Comparison of ENCODE assay signal across 7 mouse cellular contexts in the genomic region with DNA sequence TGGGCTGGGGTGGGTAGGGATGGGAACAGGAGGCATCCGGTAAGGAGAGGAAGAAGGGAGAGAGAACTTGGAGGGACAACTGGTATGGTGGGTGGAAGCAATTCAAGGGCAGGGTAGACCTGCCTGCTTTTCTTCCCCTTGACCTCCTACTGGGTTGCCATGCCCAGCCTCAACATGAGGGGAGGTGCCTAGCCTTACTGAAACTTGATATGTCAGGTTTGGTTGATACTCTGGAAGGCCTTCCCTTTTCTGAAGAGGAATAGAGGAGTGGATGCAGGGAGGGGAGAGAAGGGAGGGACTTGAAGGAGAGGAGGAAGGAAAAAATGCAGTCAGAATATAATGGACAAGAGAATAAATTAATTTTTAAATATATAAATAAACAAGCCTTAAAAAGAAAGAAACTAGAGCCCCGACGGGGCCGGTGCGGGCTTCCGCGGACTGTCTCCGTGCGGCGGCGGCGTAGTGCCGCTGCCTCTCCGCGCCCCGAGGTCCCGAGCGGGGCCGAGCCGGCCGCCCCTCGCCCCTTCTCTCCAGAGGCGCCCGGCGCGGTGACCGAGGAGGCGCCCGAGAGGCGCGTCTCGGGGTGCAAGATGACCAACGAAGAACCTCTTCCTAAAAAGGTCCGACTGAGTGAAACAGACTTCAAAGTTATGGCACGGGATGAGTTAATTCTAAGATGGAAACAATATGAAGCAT.
DNase-seq lines count a peak whose midpoint lies in the region; ATAC-seq and TF ChIP-seq lines count a peak whose summit lies in the region.
"Not testable (repeated sequence)": the region's sequence is repeated elsewhere in the genome, so short reads cannot be mapped to it uniquely, and the experiment has no call there.

No protein-coding gene starts in this region.

- not testable (repeated sequence) for H3K9me3 ChIP-seq in forebrain, embryonic 11.5 days (ENCODE audit: control insufficient read depth, low read length); heart, embryonic 13.5 days; hindbrain, postnatal 0 days (ENCODE audit: low read length); limb, embryonic 13.5 days; neural tube, embryonic 14.5 days (ENCODE audit: control insufficient read depth, low read length)

- not testable (repeated sequence) for H3K36me3 ChIP-seq in forebrain, embryonic 11.5 days (ENCODE audit: control insufficient read depth, insufficient read depth, low read length); heart, embryonic 13.5 days; hindbrain, postnatal 0 days (ENCODE audit: insufficient read depth, low read length); limb, embryonic 13.5 days; neural tube, embryonic 14.5 days (ENCODE audit: control insufficient read depth, insufficient read depth, low read length)

- not testable (repeated sequence) for H3K27ac ChIP-seq in forebrain, embryonic 11.5 days (ENCODE audit: low read depth, low read length); heart, embryonic 13.5 days (replicated peaks); hindbrain, postnatal 0 days; limb, embryonic 13.5 days; neural tube, embryonic 14.5 days (ENCODE audit: low read depth, low read length)

- 4% methylated on average over 26 of the region's 35 CpGs for WGBS in forebrain, embryonic 11.5 days
- WGBS in heart, embryonic 13.5 days = 5% methylated on average over 26 of the region's 35 CpGs
- WGBS in hindbrain, postnatal 0 days = 7% methylated on average over 26 of the region's 35 CpGs
- 3% methylated on average over 27 of the region's 35 CpGs for WGBS in limb, embryonic 13.5 days
- WGBS in neural tube, embryonic 14.5 days = 5% methylated on average over 26 of the region's 35 CpGs

- not testable (repeated sequence) for H3K4me3 ChIP-seq in forebrain, embryonic 11.5 days (ENCODE audit: low read depth, low read length); neural tube, embryonic 14.5 days (ENCODE audit: low read depth, low read length)
- H3K4me3 ChIP-seq in heart, embryonic 13.5 days = peak overlapping the region; percentile 31
- 0 out of 2 replicates have a peak overlapping the region, but pooled peaks have one; percentile 10 for H3K4me3 ChIP-seq in hindbrain, postnatal 0 days (ENCODE audit: low read length)
- H3K4me3 ChIP-seq in limb, embryonic 13.5 days = peak overlapping the region; percentile 26

- H3K27me3 ChIP-seq in forebrain, embryonic 11.5 days (ENCODE audit: control insufficient read depth, insufficient read depth, low read length); hindbrain, postnatal 0 days (ENCODE audit: insufficient read depth, low read length); neural tube, embryonic 14.5 days (ENCODE audit: control insufficient read depth, insufficient read depth, low read length): not testable (repeated sequence)
- H3K27me3 ChIP-seq in heart, embryonic 13.5 days (replicated peaks) = peaks cover 23% of the 10 kb centered on the region
- H3K27me3 ChIP-seq in limb, embryonic 13.5 days = peaks cover 18% of the 10 kb centered on the region

- H3K4me2 ChIP-seq in forebrain, embryonic 11.5 days (ENCODE audit: low read depth, low read length, severe bottlenecking) = peak overlapping the region; percentile 33; the same call in 1 of the 2 replicates
- H3K4me2 ChIP-seq in heart, embryonic 13.5 days = peak overlapping the region; percentile 56
- peak overlapping the region; percentile 44 for H3K4me2 ChIP-seq in hindbrain, postnatal 0 days (ENCODE audit: low read depth, low read length)
- H3K4me2 ChIP-seq in limb, embryonic 13.5 days (replicated peaks) = peak overlapping the region; percentile 58
- H3K4me2 ChIP-seq in neural tube, embryonic 14.5 days (ENCODE audit: low read depth, low read length) = peak overlapping the region; percentile 26; the same call in 1 of the 2 replicates

- peak; percentile 37 for DNase-seq in embryo, embryonic 10 days (ENCODE audit: low spot score)
- DNase-seq in forebrain, embryonic 11.5 days (ENCODE audit: low spot score); hindbrain, postnatal 0 days (ENCODE audit: low spot score): not testable (repeated sequence)
- DNase-seq in mesoderm, embryonic 11.5 days (ENCODE audit: low read depth, low spot score) = peak; percentile 7

- TF ChIP-seq CTCF in hindbrain, postnatal 0 days (IDR thresholded peaks at IDR 0.05; ENCODE audit: low read depth) = not testable (repeated sequence)

- peak; percentile 56; the same call in 1 of the 2 replicates for ATAC-seq in forebrain, embryonic 11.5 days (replicated peaks; ENCODE audit: low FRiP score)
- ATAC-seq in heart, embryonic 13.5 days (ENCODE audit: extremely low read depth, insufficient number of reproducible peaks, low FRiP score, low TSS enrichment) = not testable (repeated sequence)
- 0 out of 2 replicates have a peak, but pooled peaks have one; percentile 53 for ATAC-seq in hindbrain, postnatal 0 days
- 0 out of 2 replicates have a peak, but pooled peaks have one; percentile 54 for ATAC-seq in limb, embryonic 13.5 days (ENCODE audit: low FRiP score, low read depth)
- peak; percentile 66; the same call in 1 of the 2 replicates for ATAC-seq in neural tube, embryonic 14.5 days (ENCODE audit: low read depth)

- H3K9ac ChIP-seq in forebrain, embryonic 11.5 days (ENCODE audit: low read length); heart, embryonic 13.5 days; hindbrain, postnatal 0 days (replicated peaks; ENCODE audit: low read length); limb, embryonic 13.5 days; neural tube, embryonic 14.5 days (replicated peaks; ENCODE audit: low read depth, low read length): not testable (repeated sequence)

- H3K4me1 ChIP-seq in forebrain, embryonic 11.5 days (replicated peaks; ENCODE audit: control insufficient read depth, insufficient read depth, low read length); heart, embryonic 13.5 days; hindbrain, postnatal 0 days (ENCODE audit: insufficient read depth, low read length); limb, embryonic 13.5 days; neural tube, embryonic 14.5 days (ENCODE audit: control insufficient read depth, insufficient read depth, low read length): not testable (repeated sequence)
